Mouse (Mus musculus): Measurements from ENCODE around the gene Hsd17b11. TPM values are rescaled to one million over a fixed set of nuclear protein-coding genes. Genes with fewer than 3 reads are reported as not detected.

The Hsd17b11 gene
- polyA plus RNA-seq, 1 experiment from 2014 or later: 19.1 TPM

DNA sequence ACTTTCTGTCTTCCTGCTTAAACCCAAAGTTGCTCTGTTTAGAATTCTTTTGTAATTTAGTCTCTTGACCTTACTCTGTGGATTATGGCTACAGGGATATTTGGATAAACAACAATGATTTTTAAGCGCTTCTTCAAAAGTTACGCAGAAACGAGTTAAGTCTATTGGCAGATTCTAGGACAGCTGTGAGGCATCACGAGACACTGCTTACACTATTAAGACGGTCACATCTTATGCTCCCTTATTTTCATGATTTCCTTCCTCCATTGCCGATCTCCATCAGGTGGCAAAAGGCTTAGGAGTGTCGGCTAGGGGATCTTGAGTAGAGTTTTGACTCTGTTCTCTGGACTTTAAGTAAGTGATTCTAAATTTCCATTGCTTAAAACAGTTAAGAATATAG lies 11.5 kb downstream of the Hsd17b11 start:
- peaks cover 4% of the 10 kb centered on the region; the same call in 1 of the 2 replicates for H3K36me3 ChIP-seq (ENCODE audit: control insufficient read depth, insufficient read depth, low read length)
- no peak for TF ChIP-seq CTCF (IDR thresholded peaks at IDR 0.05; ENCODE audit: low read depth)
- no peak for TF ChIP-seq EP300 (optimal IDR thresholded peaks at IDR 0.05)
- H3K4me2 ChIP-seq (replicated peaks; ENCODE audit: low read depth): no peak overlapping the region
- H3K27ac ChIP-seq (replicated peaks): no peak overlapping the region
- H3K27me3 ChIP-seq (ENCODE audit: control insufficient read depth, insufficient read depth, low read length): no peaks in the 10 kb centered on the region
- H3K4me3 ChIP-seq (ENCODE audit: low read depth, low read length): no peak overlapping the region
- H3K9me3 ChIP-seq (ENCODE audit: control insufficient read depth, low read length): no peaks in the 10 kb centered on the region
- ATAC-seq (ENCODE audit: low FRiP score, low TSS enrichment) (no peak), DNase-seq (ENCODE audit: low spot score) (no peak)
- H3K9ac ChIP-seq (ENCODE audit: low read length): no peak overlapping the region
- H3K4me1 ChIP-seq (replicated peaks; ENCODE audit: control insufficient read depth, insufficient read depth): no peaks in the 10 kb centered on the region
- WGBS: 62% methylated on average over 7 of the region's 7 CpGs

DNA sequence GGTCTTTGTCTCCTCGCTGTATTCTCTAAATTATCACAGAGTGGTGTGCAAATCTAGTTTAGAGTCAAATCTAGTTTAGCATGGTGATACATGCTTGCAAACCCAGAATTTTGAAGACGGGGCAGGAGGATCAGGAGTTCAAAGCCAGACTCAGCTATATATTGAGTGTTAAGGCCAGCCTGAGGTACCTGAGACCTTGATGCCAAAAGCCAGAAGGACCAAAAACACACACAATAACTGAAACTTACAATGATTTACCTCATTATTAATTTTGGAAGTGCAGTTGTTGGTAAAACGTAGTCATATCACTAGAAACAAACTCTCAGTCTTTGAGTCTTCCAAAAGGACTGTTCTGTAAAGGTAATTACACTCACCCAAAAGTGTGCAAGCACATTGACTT lies 12.3 kb downstream of the Hsd17b11 start:
- DNase-seq (ENCODE audit: low spot score) (no peak), ATAC-seq (ENCODE audit: low FRiP score, low TSS enrichment) (no peak)
- H3K4me1 ChIP-seq (replicated peaks; ENCODE audit: control insufficient read depth, insufficient read depth): no peaks in the 10 kb centered on the region
- 94% methylated on average over 3 of the region's 3 CpGs for WGBS
- H3K9ac ChIP-seq (ENCODE audit: low read length): no peak overlapping the region
- TF ChIP-seq EP300 (optimal IDR thresholded peaks at IDR 0.05) (no peak), CTCF (IDR thresholded peaks at IDR 0.05; ENCODE audit: low read depth) (no peak)
- H3K9me3 ChIP-seq (ENCODE audit: control insufficient read depth, low read length): no peaks in the 10 kb centered on the region
- H3K4me3 ChIP-seq (ENCODE audit: low read depth, low read length): no peak overlapping the region
- no peaks in the 10 kb centered on the region for H3K27me3 ChIP-seq (ENCODE audit: control insufficient read depth, insufficient read depth, low read length)
- H3K27ac ChIP-seq (replicated peaks): no peak overlapping the region
- H3K4me2 ChIP-seq (replicated peaks; ENCODE audit: low read depth): no peak overlapping the region
- peaks cover 4% of the 10 kb centered on the region; the same call in 1 of the 2 replicates for H3K36me3 ChIP-seq (ENCODE audit: control insufficient read depth, insufficient read depth, low read length)

DNA sequence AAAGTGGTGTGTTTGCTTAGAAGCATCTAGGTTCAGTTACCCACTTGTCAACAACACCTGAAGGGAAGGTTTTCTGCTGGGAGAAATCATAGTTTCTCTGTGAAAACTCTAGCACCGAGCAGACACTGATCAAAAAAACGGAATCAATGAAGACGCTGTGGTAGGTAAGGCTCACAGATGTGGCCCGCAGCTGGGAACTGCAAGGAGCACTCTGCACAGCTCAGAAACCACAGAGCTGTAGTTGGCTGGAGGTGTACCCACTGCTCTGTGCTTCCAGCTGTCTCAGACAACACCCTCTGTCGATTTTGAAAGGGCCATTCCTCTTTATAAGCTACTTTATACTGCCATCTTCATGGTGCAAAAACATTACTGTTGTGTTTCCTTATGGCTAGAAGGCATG lies 13.9 kb downstream of the Hsd17b11 start:
- no peak for TF ChIP-seq CTCF (IDR thresholded peaks at IDR 0.05; ENCODE audit: low read depth)
- no peaks in the 10 kb centered on the region; the same call in 1 of the 2 replicates for H3K4me1 ChIP-seq (replicated peaks; ENCODE audit: control insufficient read depth, insufficient read depth)
- no peaks in the 10 kb centered on the region for H3K9me3 ChIP-seq (ENCODE audit: control insufficient read depth, low read length)
- no peak overlapping the region for H3K4me3 ChIP-seq (ENCODE audit: low read depth, low read length)
- H3K9ac ChIP-seq (ENCODE audit: low read length): no peak overlapping the region
- 64% methylated on average over 5 of the region's 5 CpGs for WGBS
- H3K27ac ChIP-seq (replicated peaks): no peak overlapping the region
- no peak overlapping the region for H3K4me2 ChIP-seq (replicated peaks; ENCODE audit: low read depth)
- DNase-seq (ENCODE audit: low spot score) (no peak), ATAC-seq (ENCODE audit: low FRiP score, low TSS enrichment) (no peak)
- no peaks in the 10 kb centered on the region for H3K27me3 ChIP-seq (ENCODE audit: control insufficient read depth, insufficient read depth, low read length)
- peaks cover 4% of the 10 kb centered on the region; the same call in 1 of the 2 replicates for H3K36me3 ChIP-seq (ENCODE audit: control insufficient read depth, insufficient read depth, low read length)

DNA sequence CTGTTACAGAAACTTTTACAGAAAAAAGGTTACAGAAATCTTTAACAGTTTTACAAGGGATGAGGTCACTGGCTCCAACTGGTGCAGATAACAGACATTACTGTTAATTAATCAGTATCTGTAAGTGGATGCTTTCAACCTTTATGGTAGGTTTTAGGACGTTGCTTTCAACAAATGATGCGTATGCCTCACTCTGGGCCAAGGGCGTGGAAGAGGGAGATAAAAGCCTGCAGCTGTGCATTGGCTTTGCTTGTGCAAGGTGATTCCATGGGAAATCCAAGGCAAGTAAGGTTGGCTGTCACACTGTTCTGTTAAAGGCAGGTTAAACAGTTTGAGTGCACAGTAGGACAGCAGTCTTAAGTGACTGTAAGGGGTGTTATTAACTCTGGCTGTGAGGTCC lies 14.9 kb downstream of the Hsd17b11 start:
- ATAC-seq (ENCODE audit: low FRiP score, low TSS enrichment): no peak
- H3K36me3 ChIP-seq (ENCODE audit: control insufficient read depth, insufficient read depth, low read length): peaks cover 4% of the 10 kb centered on the region; the same call in 1 of the 2 replicates
- H3K9ac ChIP-seq (ENCODE audit: low read length): no peak overlapping the region
- no peaks in the 10 kb centered on the region for H3K27me3 ChIP-seq (ENCODE audit: control insufficient read depth, insufficient read depth, low read length)
- 68% methylated on average over 3 of the region's 3 CpGs for WGBS
- TF ChIP-seq EP300 (optimal IDR thresholded peaks at IDR 0.05) (no peak), CTCF (IDR thresholded peaks at IDR 0.05; ENCODE audit: low read depth) (no peak)
- H3K27ac ChIP-seq (replicated peaks): no peak overlapping the region
- H3K9me3 ChIP-seq (ENCODE audit: control insufficient read depth, low read length): no peaks in the 10 kb centered on the region
- H3K4me1 ChIP-seq (replicated peaks; ENCODE audit: control insufficient read depth, insufficient read depth): no peaks in the 10 kb centered on the region; the same call in 1 of the 2 replicates
- no peak overlapping the region for H3K4me3 ChIP-seq (ENCODE audit: low read depth, low read length)
- DNase-seq (ENCODE audit: low spot score): no peak
- no peak overlapping the region for H3K4me2 ChIP-seq (replicated peaks; ENCODE audit: low read depth)

DNA sequence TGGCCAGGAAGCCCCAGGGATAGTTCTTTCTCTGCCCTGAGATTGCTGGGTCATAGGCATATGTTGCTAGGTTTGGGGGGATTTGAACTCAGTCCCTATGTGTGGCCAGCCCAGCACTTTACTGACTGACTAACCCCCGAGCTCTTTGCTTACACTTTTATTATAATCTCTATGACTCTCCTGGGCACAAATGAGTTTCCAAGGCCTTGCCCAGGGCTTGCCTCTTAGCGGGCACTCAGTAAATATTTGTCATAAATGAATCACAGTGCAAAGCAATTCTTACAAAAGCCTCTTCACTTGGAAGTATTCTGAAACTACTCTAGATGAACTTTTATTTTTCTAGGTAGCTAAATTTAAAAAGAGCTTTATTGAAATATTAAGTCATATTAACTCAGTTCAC lies 17.8 kb downstream of the Hsd17b11 start:
- Histone ChIP-seq H3K4me2 (replicated peaks; ENCODE audit: low read depth) (no peak overlapping the region), H3K9me3 (ENCODE audit: control insufficient read depth, low read length) (no peaks in the 10 kb centered on the region), H3K4me1 (replicated peaks; ENCODE audit: control insufficient read depth, insufficient read depth) (no peaks in the 10 kb centered on the region; the same call in 1 of the 2 replicates), H3K27me3 (ENCODE audit: control insufficient read depth, insufficient read depth, low read length) (no peaks in the 10 kb centered on the region), H3K4me3 (ENCODE audit: low read depth, low read length) (no peak overlapping the region), H3K9ac (ENCODE audit: low read length) (no peak overlapping the region), H3K27ac (replicated peaks) (no peak overlapping the region), H3K36me3 (ENCODE audit: control insufficient read depth, insufficient read depth, low read length) (peaks cover 8% of the 10 kb centered on the region; the same call in 1 of the 2 replicates)
- ATAC-seq (ENCODE audit: low FRiP score, low TSS enrichment): peak; percentile 79
- 51% methylated on average over 2 of the region's 2 CpGs for WGBS
- no peak for TF ChIP-seq EP300 (optimal IDR thresholded peaks at IDR 0.05)
- DNase-seq (ENCODE audit: low spot score): peak; percentile 39

DNA sequence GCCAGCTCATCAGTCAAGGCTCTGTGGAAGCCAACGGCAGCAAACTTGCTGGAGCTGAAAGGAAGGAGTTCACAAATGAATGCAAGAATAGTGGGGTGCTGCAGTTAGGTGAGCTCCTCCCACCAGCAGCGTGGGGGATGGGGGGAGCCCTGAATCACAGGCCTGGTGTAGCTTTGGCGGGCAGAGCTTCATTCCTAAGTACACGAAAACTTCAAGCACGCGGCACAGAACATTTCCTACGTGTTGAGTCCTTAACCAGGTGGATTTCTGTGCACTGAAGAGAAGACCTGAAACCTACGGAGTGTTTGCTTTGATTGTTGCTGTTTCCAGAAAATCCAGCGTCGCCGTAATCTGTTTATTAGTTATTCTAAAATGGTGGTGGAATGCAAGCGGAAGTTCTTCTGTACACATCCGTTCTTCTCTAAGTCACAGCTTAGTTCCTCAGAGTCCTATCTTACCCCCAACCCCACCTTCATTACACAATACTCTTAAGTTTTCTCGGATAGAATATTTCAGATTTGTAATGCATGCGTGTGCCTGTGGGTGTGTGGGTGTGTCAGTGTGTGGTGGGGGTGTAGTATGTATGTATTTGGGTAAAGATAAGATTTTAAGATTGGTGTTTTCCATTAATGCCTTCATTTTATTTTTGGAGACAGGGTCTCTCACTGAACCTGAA lies 18.3 kb downstream of the Hsd17b11 start:
- no peaks in the 10 kb centered on the region; the same call in 1 of the 2 replicates for H3K4me1 ChIP-seq (replicated peaks; ENCODE audit: control insufficient read depth, insufficient read depth)
- DNase-seq (ENCODE audit: low spot score) (peak; percentile 58), ATAC-seq (ENCODE audit: low FRiP score, low TSS enrichment) (peak; percentile 51)
- H3K9ac ChIP-seq (ENCODE audit: low read length): no peak overlapping the region
- peaks cover 7% of the 10 kb centered on the region; the same call in 1 of the 2 replicates for H3K36me3 ChIP-seq (ENCODE audit: control insufficient read depth, insufficient read depth, low read length)
- no peaks in the 10 kb centered on the region for H3K9me3 ChIP-seq (ENCODE audit: control insufficient read depth, low read length)
- H3K4me3 ChIP-seq (ENCODE audit: low read depth, low read length): no peak overlapping the region
- H3K4me2 ChIP-seq (replicated peaks; ENCODE audit: low read depth): no peak overlapping the region
- H3K27me3 ChIP-seq (ENCODE audit: control insufficient read depth, insufficient read depth, low read length): no peaks in the 10 kb centered on the region
- 0 out of 2 replicates have a peak overlapping the region, but pooled peaks have one; percentile 6 for H3K27ac ChIP-seq (replicated peaks)
- no peak for TF ChIP-seq EP300 (optimal IDR thresholded peaks at IDR 0.05)
- TF ChIP-seq CTCF (IDR thresholded peaks at IDR 0.05; ENCODE audit: low read depth): no peak
- 34% methylated on average over 15 of the region's 15 CpGs for WGBS

Data from stomach, postnatal 0 days (tissue).